ENCODE assay signal across 1 mouse cellular context in the genomic region with DNA sequence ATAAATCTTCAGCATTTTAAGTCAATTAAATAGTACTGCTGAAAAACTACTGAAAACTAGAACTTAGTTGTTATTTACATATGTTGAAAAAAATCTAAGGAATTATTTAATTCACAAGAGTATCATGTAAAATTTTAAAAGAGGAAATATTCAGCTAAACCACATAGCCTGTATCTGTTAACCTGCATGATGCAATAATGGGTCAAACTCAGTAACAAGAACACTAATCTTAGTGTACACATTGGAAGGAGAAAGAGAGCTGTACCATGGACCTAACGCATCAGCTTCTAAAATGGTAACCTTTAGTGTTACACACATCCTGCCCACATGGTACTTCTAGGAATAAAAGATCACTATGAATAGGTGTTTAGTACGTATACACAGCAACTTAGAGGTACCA.
TF ChIP-seq lines count a peak whose summit lies in the region.

No protein-coding gene starts in this region.

TF ChIP-seq in MEL, 35 proteins besides CTCF, POLR2A, EP300 and RAD21 (continued from another document):
- no peak for TF ChIP-seq USF2 (IDR thresholded peaks at IDR 0.05; ENCODE audit: borderline replicate concordance in 1 of 2, insufficient read depth in 1 of 2, low read depth in 1 of 2, low read length in 2 of 2)
- TF ChIP-seq KAT2A (conservative IDR thresholded peaks at IDR 0.05; ENCODE audit: low read depth, low read length): 0 out of 2 replicates have a peak, but pooled peaks have one; percentile 17
